Mouse (Mus musculus) bone marrow, adult 2 months (tissue): Measurements from ENCODE around the gene Zc3h7b.

Experiments
- CTCF ChIP-seq: fragments of 200-500 bp; IDR thresholded peaks from 2 replicates; pipeline ENCODE4 v1.5.1; 2011; ENCODE audit warnings: low read length, control low read depth; ENCODE audit not compliant: control insufficient read depth, insufficient read depth
- POLR2A ChIP-seq: fragments of 200-500 bp; IDR thresholded peaks from 2 replicates; pipeline ENCODE4 v1.6.1; 2011; ENCODE audit warnings: low read depth, mild to moderate bottlenecking, control low read depth, low read length, borderline replicate concordance; ENCODE audit not compliant: control insufficient read depth

- TF ChIP-seq POLR2A (no peak), CTCF (no peak)
Measured at GRCm38 (mm10) chr15:81765651-81766050, 20.8 kb downstream of the Zc3h7b start.
